Mouse (Mus musculus) MN1 (cell line): ENCODE measurements around the gene Tram2.
A peak's percentile ranks its signal among the peaks of the same experiment; 100 is the strongest.

Source experiments
- DNase-seq: peaks from one replicate; pipeline ENCODE4 v3.0.0-alpha.2; 2016; ENCODE audit warnings: low spot score

Tram2 gene

DNA sequence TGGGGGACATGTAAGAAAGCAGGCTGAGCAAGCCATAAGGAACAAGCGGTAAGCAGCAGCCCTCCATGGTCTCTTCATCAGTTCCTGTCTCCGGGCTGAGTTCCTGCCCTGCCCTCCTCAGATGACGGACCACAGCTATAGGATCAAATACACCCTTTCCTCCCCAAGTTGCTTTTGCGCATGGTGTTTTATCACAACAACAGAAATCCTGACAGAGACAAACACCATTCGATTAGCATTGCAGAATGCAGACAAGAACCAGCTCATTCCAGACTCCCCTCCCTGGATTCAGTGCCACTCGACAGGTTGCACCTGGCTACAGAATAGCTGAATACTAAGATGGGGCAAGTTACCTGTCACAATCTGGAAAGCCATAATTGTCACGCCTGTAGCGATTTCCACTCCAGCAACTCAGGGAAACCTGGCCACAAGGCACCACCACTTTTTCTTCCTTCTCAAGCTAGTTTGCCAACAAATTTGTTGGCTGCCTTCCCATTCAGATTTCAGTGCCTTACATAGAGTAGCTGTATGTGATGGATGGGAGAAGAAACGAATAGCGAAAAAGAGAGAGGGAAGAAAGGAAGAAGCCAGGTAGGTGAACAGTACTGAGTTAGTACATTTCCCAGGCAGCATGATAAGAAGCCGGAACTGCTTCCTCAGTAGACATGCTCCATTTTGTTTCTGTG is 11.3 kb downstream of the Tram2 start:
- DNase-seq, result no peak

DNA sequence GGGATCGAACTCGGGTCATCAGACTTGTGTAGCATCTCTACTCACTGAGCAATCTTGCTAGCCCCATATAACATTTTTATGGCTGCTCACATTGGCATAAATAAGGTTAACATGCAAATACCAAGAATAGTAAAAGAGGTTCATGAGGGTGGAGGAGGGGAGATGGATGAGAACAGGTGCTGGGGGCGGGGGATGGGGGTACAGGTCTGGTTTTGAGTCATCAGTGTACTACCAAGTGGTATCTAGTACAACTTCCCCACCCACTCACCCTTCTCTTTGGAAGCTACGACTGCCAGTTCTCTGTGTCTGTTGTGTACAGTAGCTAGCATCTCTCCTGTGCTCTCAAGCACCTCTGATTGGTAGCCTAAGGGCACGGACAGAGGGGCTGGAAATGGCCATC is 14.9 kb downstream of the Tram2 start:
- DNase-seq, result no peak

DNA sequence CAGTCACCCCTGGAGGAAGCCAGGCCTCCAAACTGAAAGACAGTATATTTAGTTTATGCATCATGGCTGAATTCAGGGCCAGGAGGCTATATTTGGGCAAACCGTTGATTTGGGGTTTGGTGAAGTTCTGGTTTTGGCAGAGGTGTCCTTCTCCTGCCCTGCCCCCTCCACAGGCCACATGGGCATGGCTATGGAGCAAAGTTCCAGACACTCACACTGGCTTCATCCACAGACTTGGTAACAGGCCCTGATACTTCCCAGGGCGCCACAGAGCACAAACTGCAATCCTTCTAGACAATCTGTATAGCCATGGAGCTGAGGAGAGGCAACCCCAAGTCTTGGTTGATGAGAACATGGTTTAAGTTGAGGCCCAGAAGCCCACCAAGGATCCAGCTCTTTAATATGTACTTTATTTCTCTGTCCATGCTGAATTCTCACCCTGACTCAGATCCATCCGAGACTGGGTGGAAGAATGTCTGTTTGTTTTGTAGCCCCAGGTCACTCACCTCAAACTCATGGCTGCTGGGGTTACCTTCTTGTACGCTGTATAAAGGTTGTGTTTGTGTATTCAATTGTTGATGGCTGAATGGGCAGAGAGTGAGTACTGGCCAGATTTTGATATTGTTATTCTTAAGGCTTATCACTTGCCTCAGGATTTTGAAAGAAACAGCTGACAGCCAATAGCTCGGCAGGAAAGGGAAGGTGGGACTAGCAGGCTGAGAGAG is 19.5 kb downstream of the Tram2 start:
- no peak for DNase-seq

DNA sequence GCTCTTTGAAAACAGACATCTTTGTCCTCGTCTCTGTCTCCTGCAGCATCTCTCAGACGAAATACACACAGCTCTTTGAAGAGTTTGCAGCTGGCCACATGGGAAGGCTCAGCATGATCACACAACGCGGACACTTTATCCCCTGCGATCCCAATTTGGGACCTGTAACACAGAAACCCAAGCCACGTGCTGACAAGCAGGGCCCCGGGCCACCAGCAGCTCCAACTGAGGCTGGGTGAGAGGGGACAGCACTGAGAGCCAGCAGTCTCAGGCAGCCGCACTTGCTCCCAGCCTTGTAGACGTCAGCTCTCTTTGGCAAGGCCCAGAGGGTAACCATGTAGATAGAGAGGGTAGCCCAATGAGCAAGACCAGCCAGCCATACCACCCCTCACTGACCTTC is 26.0 kb downstream of the Tram2 start:
- no peak for DNase-seq

DNA sequence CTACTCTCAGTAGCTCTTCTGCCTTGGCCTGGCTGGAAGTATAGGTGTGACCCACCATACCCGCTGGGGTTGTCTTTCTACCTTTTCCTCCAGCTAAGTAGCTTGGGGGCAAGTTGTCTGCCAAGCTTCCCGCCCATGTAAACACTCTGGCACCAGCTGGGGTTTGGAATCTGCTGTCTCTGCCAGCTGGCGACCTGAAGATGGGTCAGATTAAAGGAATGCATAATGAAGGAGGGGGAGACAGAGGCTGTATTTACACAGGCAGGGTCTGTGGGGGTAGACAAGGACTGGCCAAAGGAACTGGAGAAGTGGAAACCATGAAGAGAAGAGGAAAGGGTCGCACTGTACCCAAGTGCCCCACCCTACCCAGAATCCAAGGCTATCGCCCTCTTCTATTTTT is 26.4 kb downstream of the Tram2 start:
- DNase-seq, result no peak

DNA sequence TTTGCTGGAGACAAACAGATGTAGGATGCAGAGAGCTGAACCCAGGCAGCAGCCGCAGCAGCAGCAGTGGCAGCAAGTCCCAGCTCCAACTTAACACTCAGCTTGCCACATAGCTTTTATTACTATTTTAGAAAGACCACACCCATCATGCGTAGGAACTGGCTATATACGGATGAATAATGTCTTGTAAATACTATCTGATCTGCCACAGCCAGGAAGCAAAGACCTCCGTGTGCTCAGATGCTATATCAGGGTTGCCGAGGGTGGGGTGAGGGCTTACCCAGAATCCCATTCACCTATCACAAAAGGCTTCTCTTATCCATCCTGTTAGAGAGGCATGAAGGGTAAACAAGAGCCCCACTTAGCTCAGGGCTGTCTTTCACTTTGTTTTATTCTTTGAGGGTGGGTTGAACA is 26.9 kb downstream of the Tram2 start:
- no peak for DNase-seq

DNA sequence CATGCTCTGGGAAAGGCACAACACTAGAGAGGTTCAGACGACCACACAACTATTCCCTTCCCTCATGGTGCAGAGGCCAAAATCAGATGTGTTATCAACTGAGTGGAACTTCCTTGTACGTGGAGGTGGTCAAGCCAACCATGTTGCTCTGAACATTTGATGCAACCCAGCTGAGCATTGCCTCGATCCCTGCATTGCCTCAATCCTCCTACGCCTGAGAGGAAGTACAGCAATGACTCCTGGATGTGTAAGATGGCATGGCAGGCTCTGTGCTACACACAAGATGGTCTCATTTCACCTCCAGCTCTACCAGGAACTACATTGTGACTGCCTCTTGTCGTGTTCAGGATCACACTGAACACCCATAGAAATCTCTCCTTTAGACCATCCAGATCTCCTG is 30.0 kb downstream of the Tram2 start:
- DNase-seq, result no peak

DNA sequence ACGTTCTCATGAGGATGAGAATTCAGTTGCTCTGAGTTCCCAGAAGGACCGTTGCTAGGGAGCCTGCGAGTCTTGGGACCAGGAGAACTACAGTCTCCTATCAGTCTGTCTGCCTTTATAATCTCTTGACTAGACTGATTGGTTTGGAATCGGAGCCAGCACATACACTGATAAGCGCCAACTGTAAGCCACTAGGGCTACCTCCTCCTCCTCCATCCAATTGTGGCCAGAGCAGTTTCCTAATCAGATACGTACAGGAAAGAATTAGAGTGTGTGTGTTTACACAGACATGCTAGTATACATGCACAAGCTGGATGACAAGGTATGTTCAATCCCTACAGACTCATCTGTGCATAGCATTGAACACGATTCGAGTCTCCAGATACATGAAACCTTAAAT is 30.6 kb downstream of the Tram2 start:
- no peak for DNase-seq

DNA sequence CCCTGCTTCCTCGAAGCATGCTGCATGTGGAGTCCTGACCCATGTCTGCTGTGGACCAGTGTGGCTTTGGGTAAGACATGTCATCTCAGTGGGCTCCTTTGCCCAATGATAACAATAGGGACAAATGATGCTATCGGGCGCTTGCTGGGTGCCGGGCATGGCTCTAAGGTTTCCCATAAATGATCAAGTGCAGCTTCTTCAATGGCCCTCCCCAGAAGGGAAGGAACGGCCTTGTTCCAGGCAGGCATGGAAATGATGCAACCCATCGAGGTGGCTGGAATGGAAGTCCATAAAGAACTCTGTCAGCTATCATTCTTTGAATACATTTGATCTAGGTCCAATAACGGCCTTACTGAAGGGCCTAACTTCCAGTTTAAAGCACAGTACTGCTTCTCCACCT is 36.6 kb downstream of the Tram2 start:
- DNase-seq, result no peak

DNA sequence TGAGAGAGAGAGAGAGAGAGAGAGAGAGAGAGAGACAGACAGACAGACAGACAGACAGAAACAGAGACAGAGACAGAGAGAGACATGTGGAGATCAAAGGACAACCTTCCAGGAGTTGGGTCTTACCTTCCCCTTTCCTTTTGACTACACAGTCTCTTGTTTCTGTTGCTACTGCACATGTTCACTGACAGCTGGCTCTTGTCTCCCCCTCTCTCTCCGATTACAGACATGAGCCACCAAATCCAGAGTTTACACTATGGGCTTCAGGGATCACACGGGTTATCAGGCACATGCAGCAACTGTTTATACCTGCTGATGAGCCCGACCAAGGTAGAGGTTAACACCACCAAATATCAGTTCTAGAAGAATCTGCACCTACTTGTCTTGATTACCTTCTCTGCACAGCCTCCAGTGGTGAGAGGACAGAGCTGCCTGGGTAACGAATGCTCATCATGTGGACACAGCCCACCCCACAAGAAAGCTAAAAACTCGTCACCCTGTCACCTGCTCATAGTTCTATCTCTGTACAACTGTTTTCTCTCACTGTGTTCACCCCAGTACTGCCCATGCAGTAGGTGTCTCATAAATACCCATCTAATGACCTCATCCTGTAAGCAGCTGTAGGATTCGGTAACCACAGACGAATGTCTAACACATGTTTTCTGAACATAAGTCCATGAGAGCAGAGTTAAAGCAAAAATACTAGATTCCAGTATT is 38.3 kb downstream of the Tram2 start:
- DNase-seq, result no peak

DNA sequence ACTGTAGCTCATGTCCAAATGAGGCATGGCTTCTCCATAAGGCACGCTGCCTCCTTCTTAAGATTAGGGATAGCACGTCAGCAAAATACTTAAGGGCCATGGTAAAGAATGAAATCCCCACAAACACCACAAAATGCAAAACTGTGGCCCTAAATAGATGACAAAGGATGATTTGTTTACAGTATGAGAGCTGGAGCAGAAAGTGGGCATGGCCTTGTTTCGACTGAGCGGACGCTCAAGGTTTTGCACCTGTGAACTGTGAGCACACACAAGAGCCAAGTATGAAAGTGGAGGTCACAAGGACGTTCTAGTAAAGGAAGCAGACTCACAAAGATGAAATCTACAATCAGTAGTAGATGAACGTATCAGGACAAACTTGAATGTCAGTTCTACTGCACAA is 38.9 kb downstream of the Tram2 start:
- no peak for DNase-seq

DNA sequence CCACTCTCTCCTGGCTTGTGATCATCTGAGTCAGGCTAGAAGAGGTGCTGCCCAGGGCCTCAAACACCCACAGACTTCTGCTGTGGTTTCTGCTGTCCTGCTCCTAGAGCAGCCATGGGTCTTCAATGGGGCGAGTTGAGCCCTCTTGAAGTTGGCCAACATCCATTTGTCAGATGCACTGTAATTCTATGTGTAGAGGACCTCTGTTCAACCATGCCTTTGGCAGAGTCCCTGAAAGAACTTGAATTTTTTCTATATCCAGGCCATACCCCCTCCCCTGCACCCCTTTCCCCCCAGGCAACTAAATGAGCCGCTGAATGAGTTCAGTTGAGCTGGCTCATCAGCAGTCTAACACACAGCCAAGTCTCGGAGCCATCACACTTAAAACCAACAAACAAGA is 39.5 kb downstream of the Tram2 start:
- no peak for DNase-seq

DNA sequence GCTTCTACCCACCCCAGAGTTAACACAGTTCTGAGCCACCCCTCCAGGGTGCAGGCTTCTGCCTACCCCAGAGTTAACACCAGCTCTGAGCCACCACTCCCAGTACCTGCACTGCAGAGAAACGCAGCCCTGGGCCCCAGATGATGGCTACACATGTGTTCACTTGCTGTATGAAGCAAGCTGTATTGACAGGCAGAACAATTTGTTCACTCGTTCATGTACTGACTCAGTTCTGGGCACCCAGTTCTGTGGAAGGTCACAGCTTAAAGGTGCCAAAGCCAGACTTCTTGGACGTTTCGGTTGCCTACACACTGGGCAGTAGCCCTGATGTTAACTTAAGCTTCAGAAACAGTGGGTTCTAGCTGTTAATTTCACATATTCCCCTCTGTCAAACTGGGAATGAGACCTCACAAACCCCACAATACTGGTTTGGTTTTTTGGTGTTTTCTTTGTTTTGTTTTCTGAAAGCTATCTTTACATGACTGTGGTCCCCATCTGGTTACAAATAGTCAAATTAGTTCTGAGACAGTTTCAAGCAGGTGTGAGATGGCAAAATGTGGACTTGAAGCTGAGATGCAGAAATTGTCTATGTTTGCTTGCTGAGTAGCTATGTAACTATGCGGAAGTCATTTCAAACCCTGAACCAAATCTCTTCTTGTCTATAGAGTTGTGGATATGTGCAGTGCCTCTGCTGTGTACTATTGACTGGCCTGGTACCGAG is 41.0 kb downstream of the Tram2 start:
- DNase-seq, result no peak

DNA sequence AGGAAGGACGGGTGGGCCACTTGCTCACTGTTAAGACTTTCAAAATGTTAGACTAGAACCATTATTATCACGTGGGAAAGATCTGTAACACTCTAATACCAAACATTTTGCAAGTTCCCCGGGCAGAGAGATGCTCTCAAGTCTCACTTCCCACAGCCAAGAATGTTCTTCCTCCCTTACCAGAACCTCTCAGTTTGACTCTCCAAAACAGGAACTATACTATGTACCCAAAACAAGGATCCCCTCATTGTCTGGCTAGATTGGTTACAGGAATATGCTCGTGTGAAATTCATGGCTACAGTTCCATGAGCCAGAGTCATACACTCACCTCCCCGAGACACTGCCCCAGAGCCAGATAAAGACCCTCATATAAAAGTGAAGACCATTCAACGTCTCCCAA is 43.2 kb downstream of the Tram2 start:
- no peak for DNase-seq

DNA sequence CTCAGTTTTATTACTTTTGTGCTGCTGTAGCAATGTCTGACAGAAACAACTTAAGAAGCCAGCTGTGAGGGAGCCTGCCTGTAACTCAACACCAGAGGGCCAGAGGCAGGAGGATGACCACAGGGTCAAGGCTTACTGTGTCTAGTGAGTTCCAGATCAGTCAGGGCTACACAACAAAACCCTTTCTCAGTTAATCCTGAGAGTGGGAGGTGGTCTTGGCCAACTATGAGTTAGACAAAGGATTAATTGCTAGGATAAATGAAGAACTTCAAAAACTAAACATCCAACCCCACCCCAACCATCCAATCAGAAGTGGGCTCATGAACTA is 45.3 kb downstream of the Tram2 start:
- DNase-seq, result no peak

DNA sequence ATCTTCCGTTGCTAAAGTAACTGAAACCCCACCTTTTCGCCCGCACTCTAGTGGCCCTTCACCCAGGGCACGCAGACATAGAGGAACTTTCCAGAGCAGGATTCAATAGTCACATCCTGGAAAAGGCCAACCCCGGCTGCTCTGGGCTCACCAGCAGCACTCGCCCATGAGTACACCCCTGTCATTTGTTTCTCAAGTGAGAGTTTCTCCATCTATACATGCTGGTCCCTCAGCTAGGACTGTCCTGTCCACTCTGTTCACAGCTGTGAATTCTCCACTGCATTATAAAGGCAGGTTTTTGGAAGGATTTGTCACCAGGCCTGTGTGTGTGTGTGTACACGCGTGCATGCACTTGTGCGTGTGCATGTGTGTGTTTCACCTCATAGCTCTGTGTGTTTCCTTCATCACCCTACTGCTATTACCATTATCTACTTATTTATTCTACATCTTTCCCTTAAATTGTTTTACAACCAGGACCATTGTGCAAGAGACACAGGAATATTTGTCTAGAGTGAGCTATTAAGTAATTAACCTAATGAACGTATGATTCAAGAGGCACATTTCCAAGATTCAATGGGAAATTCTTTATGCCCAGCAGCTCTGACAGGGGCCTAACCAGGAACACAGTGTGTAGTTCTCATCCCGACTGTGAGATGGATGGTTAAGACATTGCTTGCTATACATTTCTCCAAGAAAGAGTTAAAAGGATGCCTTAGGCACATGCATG is 45.8 kb downstream of the Tram2 start:
- no peak for DNase-seq

DNA sequence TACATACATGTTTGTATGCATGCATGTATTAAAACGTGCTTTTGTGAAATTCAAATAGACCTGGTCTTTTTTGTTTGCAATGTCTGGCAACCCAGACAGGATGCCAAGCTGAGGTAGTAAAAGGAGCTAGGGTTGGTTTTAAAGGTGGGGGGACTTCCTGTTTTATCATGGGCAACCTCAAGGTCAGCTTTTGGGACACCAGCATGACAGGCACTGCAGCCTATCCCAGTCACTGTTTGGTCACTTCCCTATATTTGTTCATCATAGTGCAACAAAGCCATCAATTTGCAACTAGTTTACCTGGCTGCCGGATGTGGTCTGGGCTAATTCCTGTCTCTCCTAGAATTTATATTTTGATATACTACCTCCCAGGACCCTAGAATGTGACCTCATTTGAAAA is 47.4 kb downstream of the Tram2 start:
- no peak for DNase-seq

DNA sequence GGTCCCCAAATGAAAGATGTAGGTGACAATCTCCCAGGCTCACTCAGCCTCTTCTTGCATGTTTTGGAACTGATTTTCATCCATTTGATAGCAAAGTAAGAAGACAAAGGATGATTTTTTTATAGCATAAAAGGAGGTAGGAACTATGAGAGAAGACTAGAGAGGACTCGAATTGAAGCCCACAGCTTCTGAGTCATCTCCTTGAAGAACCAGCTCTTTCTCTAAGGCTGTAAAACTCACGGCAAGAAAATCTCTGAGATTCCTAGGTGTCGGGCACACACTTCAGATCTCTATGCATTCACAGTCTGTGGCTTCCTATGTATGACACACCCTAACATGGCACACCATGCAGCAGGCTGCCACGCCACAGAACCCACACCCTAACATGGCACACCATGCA is 50.0 kb downstream of the Tram2 start:
- no peak for DNase-seq

DNA sequence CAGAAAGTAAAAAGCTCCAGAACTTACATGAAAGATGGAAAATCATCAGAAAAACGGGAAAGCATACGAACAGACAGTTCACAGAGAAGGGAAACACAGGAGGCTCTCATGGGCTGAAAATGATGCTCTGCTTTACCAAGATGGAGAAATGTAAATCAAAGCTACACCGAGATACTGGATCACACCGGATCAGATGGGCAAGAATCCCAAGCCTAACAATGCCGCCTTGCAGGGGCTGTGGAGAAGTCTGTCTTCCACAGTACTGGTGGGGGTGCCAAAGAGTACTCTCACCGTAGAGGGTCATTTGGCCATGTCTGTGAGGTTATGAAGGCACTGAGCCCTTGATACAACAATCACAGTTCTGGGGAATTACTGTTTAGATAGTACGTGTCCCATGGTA is 52.5 kb downstream of the Tram2 start:
- DNase-seq, result no peak

DNA sequence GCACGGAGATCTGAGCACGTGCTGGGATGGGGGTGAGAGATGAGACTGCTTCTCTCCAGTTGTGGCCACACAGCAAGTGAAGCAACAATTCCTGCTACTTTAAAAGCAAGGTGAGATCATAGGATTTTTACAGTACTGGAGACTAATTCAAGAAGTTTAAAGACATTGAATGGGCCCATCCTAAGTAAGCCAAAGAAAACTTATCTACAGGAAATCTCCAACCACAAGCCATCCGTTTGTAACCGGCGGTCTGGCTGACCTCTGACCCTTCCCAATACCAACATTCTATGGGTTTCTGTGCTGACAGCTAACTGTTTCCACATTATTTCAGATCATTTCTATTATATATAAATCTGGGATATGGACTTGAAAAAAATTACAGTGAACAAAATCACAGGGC is 53.8 kb downstream of the Tram2 start:
- DNase-seq, result no peak

DNA sequence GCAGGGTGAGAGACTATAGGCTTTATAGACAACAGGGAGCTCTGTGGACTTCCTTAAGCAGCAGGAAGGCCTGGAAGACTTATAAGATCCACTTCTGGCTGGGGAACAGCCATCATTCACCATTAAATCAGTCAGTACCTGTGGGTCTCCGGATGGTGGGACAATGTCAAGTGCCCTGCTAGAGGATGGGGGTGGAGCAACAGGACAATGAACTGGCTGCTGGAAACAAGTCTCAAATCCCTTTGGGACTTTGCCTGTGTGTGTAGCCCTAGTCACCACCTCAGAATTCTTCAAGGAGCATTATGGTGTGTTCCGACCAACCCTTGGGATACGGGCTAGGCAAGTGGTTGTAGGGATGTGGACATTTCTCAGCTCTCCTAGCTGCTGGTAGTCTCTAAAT is 55.9 kb downstream of the Tram2 start:
- no peak for DNase-seq

DNA sequence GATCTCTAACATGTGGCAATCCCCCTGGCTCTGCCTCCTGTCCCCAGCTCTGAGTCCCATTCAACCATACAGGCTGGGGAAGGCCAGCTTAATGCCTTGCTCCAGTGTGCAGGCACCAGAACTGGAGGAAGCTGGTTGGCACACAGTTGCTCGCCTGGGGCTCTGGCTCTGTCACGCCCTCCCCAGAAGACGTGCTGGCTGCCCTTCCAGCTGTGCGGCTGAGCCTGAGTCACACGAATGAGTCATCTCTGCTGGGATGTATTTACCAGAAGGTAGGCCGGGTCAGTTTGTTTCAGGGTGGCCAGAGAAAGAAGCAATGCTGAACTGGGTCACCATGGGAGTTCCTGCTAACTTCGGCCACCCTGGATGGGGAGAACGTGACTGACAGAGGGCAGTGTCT is 64.6 kb downstream of the Tram2 start:
- peak; percentile 89 for DNase-seq
